Mouse (Mus musculus): ENCODE data around the gene Rnf145. TPM values are rescaled to one million over a fixed set of nuclear protein-coding genes. Genes with fewer than 3 reads are reported as not detected.

The Rnf145 gene
- polyA plus RNA-seq, 1 experiment from 2014 or later: 71.9 TPM

DNA sequence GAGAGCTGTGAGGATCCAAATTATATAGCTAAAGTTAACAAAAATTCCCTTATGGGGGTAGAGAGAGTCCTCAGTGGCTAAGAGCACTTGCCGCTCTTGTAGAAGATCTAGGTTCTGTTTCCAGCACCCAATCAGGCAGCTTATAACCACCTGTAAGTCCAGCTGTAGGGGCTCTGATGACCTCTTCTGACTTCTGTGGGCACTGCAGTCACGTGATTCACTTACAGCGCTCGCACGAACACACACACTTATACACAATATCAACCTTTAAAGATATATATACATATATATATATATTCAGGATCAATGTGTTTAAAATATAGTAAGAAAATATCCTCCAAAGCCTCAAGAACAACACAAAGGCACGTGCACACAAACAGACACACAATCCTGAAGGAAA lies 74.3 kb downstream of the Rnf145 start:
- H3K4me1 ChIP-seq (ENCODE audit: insufficient read depth, low read depth, low read length): no peaks in the 10 kb centered on the region
- H3K9ac ChIP-seq (replicated peaks; ENCODE audit: low read depth): no peak overlapping the region
- no peak overlapping the region for H3K4me2 ChIP-seq (replicated peaks; ENCODE audit: low read depth, low read length)
- H3K4me3 ChIP-seq (ENCODE audit: low read depth, low read length): no peak overlapping the region
- 86% methylated on average over 6 of the region's 6 CpGs for WGBS
- H3K27ac ChIP-seq (ENCODE audit: low read length): no peak overlapping the region
- DNase-seq (ENCODE audit: low spot score) (no peak), ATAC-seq (no peak)
- no peaks in the 10 kb centered on the region for H3K36me3 ChIP-seq (ENCODE audit: insufficient read depth, low read length)
- TF ChIP-seq EP300 (IDR thresholded peaks at IDR 0.05): no peak
- TF ChIP-seq CTCF (IDR thresholded peaks at IDR 0.05): no peak
- H3K27me3 ChIP-seq (replicated peaks; ENCODE audit: insufficient read depth, low read length): no peaks in the 10 kb centered on the region
- H3K9me3 ChIP-seq (ENCODE audit: low read length): no peaks in the 10 kb centered on the region

- Histone ChIP-seq H3K4me2 (replicated peaks; ENCODE audit: low read depth, low read length) (no peak overlapping the region), H3K9ac (replicated peaks; ENCODE audit: low read depth) (no peak overlapping the region), H3K4me1 (ENCODE audit: insufficient read depth, low read depth, low read length) (no peaks in the 10 kb centered on the region), H3K9me3 (ENCODE audit: low read length) (no peaks in the 10 kb centered on the region), H3K27me3 (replicated peaks; ENCODE audit: insufficient read depth, low read length) (no peaks in the 10 kb centered on the region), H3K36me3 (ENCODE audit: insufficient read depth, low read length) (no peaks in the 10 kb centered on the region), H3K27ac (ENCODE audit: low read length) (no peak overlapping the region), H3K4me3 (ENCODE audit: low read depth, low read length) (no peak overlapping the region)
- ATAC-seq (no peak), DNase-seq (ENCODE audit: low spot score) (no peak)
- TF ChIP-seq CTCF (IDR thresholded peaks at IDR 0.05): no peak
- TF ChIP-seq EP300 (IDR thresholded peaks at IDR 0.05): no peak
- 69% methylated on average over 3 of the region's 3 CpGs for WGBS
Measured at GRCm38 (mm10) chr11:44594768-44595167, 76.0 kb downstream of the Rnf145 start.

DNA sequence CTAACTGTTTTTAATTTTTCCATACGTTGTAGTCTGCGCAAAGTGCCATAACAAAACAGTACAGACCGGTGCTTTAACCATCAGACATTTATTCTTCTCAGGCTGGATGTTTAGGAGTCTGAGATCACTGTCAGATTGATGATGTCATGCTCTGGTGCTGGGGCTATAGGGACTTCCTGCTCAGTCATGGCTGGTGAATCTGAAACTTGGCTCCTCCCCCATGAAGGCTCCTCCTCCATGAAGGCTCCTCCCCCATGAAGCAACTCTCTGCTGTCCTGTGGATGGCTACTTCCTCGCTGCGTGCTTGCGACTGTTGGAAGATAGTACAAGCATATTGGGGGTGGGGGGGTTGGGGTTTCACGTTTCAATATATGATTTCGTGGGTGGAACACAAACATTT lies 88.1 kb downstream of the Rnf145 start:
- Histone ChIP-seq H3K4me2 (replicated peaks; ENCODE audit: low read depth, low read length) (no peak overlapping the region), H3K36me3 (ENCODE audit: insufficient read depth, low read length) (no peaks in the 10 kb centered on the region), H3K4me3 (ENCODE audit: low read depth, low read length) (no peak overlapping the region), H3K9ac (replicated peaks; ENCODE audit: low read depth) (no peak overlapping the region), H3K27ac (ENCODE audit: low read length) (no peak overlapping the region), H3K27me3 (replicated peaks; ENCODE audit: insufficient read depth, low read length) (peaks cover 10% of the 10 kb centered on the region), H3K4me1 (ENCODE audit: insufficient read depth, low read depth, low read length) (peaks cover 6% of the 10 kb centered on the region; the same call in 1 of the 2 replicates), H3K9me3 (ENCODE audit: low read length) (no peaks in the 10 kb centered on the region)
- DNase-seq (ENCODE audit: low spot score): no peak
- 78% methylated on average over 8 of the region's 8 CpGs for WGBS
- TF ChIP-seq EP300 (IDR thresholded peaks at IDR 0.05) (no peak), CTCF (IDR thresholded peaks at IDR 0.05) (no peak)
- ATAC-seq: no peak

DNA sequence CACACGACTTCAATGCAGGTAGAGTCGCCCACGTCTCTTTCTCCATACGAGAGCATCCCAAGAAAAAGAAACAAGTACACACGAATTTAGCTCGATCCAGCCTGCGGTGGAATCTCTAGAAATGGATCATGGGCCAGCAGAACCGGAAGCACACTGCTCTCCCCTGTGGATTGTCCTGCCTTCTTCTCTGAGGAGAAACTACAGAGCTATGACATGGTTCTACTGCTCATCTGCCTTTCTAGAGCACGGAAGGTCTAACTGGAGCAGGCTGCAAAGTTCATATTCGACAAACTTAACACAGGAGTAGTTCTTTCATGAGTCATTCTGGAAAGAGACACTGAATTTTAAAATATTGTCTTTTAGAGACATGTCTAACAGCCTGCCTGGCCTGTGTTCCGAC lies 89.9 kb downstream of the Rnf145 start:
- ATAC-seq (no peak), DNase-seq (ENCODE audit: low spot score) (no peak)
- no peaks in the 10 kb centered on the region for H3K9me3 ChIP-seq (ENCODE audit: low read length)
- H3K27ac ChIP-seq (ENCODE audit: low read length): no peak overlapping the region
- WGBS: 82% methylated on average over 11 of the region's 11 CpGs
- no peaks in the 10 kb centered on the region for H3K36me3 ChIP-seq (ENCODE audit: insufficient read depth, low read length)
- peaks cover 27% of the 10 kb centered on the region for H3K27me3 ChIP-seq (replicated peaks; ENCODE audit: insufficient read depth, low read length)
- peaks cover 15% of the 10 kb centered on the region; the same call in 1 of the 2 replicates for H3K4me1 ChIP-seq (ENCODE audit: insufficient read depth, low read depth, low read length)
- H3K9ac ChIP-seq (replicated peaks; ENCODE audit: low read depth): no peak overlapping the region
- no peak overlapping the region for H3K4me3 ChIP-seq (ENCODE audit: low read depth, low read length)
- no peak overlapping the region for H3K4me2 ChIP-seq (replicated peaks; ENCODE audit: low read depth, low read length)
- TF ChIP-seq EP300 (IDR thresholded peaks at IDR 0.05) (no peak), CTCF (IDR thresholded peaks at IDR 0.05) (no peak)

DNA sequence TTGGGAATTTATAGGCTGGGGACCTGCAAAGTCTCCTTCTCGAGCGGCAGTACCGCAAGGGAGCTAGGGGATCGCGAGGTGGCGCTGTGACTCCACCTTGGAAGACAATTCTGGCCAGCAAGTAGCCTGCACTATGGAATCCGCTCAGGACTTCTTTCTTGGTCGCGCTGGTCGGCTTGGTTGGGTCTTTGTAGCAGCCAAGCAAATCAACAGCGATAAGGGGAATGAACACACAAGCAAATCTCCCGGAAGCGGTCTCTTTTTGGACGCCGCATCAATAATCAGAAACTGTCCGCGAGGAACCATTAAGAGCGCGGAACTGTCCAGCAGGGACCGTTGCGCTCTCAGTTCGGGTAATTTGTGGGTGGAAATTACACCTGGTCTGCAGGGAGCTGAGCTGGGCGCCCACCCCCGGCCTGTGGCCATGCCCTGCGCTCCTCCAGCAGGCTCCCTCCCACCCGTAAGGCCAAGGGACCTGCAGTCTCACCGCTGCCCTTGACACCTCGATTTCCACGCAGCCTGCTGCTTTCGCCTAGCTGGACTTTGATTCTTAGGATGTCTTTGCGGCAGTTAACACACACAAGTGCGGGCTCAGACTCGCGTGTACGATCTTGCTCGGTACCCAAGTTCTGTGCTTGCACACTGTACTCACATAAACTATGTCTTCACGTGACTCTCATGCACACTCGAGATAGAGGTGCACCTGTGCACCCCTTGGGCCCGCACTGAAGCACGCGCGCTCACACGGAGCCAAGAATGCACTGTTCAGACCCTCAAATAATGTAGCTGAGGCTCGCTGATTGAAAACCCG lies 92.4 kb downstream of the Rnf145 start:
- Histone ChIP-seq H3K4me2 (replicated peaks; ENCODE audit: low read depth, low read length) (peak overlapping the region; percentile 58), H3K36me3 (ENCODE audit: insufficient read depth, low read length) (no peaks in the 10 kb centered on the region), H3K4me3 (ENCODE audit: low read depth, low read length) (peak overlapping the region; percentile 34), H3K4me1 (ENCODE audit: insufficient read depth, low read depth, low read length) (peaks cover 15% of the 10 kb centered on the region; the same call in 1 of the 2 replicates), H3K9me3 (ENCODE audit: low read length) (no peaks in the 10 kb centered on the region), H3K27ac (ENCODE audit: low read length) (no peak overlapping the region), H3K9ac (replicated peaks; ENCODE audit: low read depth) (no peak overlapping the region), H3K27me3 (replicated peaks; ENCODE audit: insufficient read depth, low read length) (peaks cover 38% of the 10 kb centered on the region)
- under 1% methylated on average over 45 of the region's 45 CpGs for WGBS
- DNase-seq (ENCODE audit: low spot score) (peak; percentile 89), ATAC-seq (peak; percentile 78)
- TF ChIP-seq CTCF (IDR thresholded peaks at IDR 0.05) (peak; percentile 97), EP300 (IDR thresholded peaks at IDR 0.05) (no peak)

DNA sequence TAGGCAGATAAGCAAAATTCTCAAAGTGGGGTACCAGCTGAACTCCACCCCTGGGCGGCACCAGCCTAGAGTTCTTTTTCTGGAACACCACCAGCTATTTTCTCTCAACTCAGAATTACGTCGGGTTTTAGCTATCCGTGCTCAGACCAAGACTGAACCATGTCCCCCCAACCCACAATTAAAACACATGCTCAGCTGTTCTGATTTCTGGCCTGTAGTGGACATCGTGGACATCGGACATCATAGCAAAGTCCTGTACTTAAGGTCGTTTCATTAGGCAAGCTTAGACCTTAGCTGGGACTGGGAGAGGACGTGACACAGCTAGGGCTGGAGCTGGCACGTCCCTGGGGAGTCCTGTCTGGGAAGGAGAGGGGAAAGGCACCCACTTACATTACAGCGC lies 93.4 kb downstream of the Rnf145 start:
- DNase-seq (ENCODE audit: low spot score) (no peak), ATAC-seq (no peak)
- no peaks in the 10 kb centered on the region for H3K36me3 ChIP-seq (ENCODE audit: insufficient read depth, low read length)
- 6% methylated on average over 10 of the region's 10 CpGs for WGBS
- no peak overlapping the region for H3K9ac ChIP-seq (replicated peaks; ENCODE audit: low read depth)
- no peak overlapping the region for H3K27ac ChIP-seq (ENCODE audit: low read length)
- peaks cover 41% of the 10 kb centered on the region for H3K27me3 ChIP-seq (replicated peaks; ENCODE audit: insufficient read depth, low read length)
- TF ChIP-seq EP300 (IDR thresholded peaks at IDR 0.05) (no peak), CTCF (IDR thresholded peaks at IDR 0.05) (no peak)
- 0 out of 2 replicates have a peak overlapping the region, but pooled peaks have one; percentile 24 for H3K4me3 ChIP-seq (ENCODE audit: low read depth, low read length)
- no peak overlapping the region for H3K4me2 ChIP-seq (replicated peaks; ENCODE audit: low read depth, low read length)
- H3K9me3 ChIP-seq (ENCODE audit: low read length): no peaks in the 10 kb centered on the region
- peaks cover 15% of the 10 kb centered on the region; the same call in 1 of the 2 replicates for H3K4me1 ChIP-seq (ENCODE audit: insufficient read depth, low read depth, low read length)
